Mouse (Mus musculus): ENCODE data around the gene Lypla2. TPM values are rescaled to one million over a fixed set of nuclear protein-coding genes. Genes with fewer than 3 reads are reported as not detected.
"Not testable (repeated sequence)": the region's sequence is repeated elsewhere in the genome, so short reads cannot be mapped to it uniquely, and the experiment has no call there.

The Lypla2 gene
- total RNA-seq, 2 experiments from 2014 or later: 110 to 122 TPM

DNA sequence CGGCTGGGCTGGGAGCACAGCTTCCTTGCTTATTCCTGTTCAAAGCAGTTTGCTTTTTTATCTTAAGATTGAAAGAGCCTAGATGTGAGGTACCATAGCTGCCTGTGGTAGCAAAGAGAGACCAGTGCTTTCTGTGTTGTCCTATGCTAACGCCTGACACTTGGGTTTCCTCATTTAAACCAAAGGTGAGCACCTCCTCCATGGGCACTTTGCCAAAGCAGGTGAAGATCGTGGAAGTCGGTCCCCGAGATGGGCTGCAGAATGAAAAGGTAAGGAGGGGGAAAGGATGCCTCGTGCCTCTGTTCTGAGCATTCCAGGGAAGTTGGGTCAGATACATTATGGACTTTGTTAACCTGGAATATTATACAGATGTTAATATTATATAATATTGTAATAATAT is 22.1 kb downstream of the Lypla2 start:
- intact Hi-C loops (cut with DNase I): no loop called here
- no peak for DNase-seq

- intact Hi-C loops (cut with DNase I): no loop called here
- no peak for DNase-seq
Measured at GRCm38 (mm10) chr4:135949911-135950310, 22.5 kb downstream of the Lypla2 start.

DNA sequence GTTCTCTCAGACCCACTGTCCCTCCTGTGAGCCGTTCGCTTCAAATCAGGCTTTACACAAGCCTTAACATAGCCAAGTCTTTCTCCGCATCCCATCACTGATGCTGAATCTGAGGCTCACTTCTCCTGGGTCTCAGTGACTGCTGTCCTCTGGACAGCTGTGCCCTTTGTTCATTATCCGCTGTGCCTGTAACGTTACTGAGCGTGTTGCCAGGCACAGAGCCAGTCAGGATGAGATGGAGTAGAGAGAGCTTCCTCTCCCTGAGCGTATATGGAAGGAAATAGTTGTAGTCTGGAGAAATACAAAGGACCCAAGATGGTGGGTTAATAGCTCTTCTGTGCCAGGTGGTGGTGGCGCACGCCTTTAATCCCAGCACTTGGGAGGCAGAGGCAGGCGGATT is 23.0 kb downstream of the Lypla2 start:
- no peak for DNase-seq
- intact Hi-C loops (cut with DNase I): no loop called here

DNA sequence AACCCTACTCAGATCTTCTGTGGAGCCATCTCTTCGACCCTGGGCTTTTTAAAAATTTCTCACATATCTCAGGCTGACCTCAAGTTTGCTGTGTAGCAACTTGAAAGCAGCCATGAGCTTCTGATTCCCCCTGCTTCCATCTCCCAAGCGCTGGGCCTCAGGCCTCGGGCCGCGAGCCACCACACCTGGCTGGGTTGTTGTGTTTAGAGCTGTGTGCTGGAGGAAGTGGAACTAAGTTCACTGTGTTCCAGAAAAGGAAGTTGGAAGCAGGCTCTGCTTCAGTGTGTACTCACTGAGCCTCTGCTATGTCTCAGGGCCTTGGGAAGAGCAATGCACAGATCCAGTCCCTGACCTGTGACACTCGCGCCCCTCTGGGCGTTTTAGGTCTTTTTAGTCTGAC is 24.3 kb downstream of the Lypla2 start:
- DNase-seq: no peak
- intact Hi-C loops (cut with DNase I): no loop called here

- DNase-seq: no peak
- intact Hi-C loops (cut with DNase I): no loop called here
Measured at GRCm38 (mm10) chr4:135946659-135947301, 25.6 kb downstream of the Lypla2 start.

GRCm38 (mm10) chr4:135946278-135946658 is 26.2 kb downstream of the Lypla2 start, which contains the start of gene Hmgcl:
TSS of gene Hmgcl (plus strand) at chr4:135946448.
- DNase-seq: peak; percentile 95
- intact Hi-C loops (cut with DNase I): no loop called here

GRCm38 (mm10) chr4:135945706-135946105 is 26.7 kb downstream of the Lypla2 start:
- intact Hi-C loops (cut with DNase I): no loop called here
- no peak for DNase-seq

DNA sequence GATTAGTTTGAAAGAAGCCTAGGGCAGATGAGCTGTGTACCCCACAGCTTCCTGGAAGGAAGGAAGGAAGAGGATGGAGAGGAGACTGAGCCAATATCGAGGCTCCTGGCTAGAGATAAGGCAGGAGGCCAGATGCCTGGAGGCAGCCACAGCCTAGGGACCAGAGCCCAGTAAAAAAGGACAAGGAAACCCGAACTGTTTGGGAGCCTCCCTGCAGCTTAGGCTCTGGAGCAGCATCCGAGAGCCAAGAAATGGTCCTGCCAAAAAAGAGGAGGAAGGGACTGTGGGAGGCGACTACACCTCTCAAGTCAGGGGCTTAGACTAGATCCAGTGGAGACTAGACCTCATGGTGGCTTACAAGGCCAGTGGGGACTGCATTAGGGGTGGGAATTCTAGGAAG is 29.0 kb downstream of the Lypla2 start:
- DNase-seq: no peak
- intact Hi-C loops (cut with DNase I): no loop called here

DNA sequence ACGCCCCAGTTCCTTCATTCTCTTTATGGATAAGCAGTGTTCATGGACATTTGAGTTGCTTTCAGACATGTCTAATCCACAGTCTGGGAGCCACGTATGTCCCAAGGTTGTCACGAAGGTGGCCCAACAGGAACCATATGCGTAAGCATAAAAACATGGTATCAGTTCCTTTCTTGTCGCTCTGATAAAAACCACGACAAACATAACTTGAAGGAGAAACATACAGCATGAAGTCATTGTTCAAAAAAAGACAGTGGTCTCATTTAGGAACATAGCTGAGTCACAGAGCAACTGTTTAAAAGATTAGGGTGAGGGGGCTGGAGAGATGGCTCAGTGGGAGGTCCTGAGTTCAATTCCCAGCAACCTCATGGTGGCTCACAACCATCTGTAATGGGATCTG is 30.2 kb downstream of the Lypla2 start:
- intact Hi-C loops (cut with DNase I): no loop called here
- no peak for DNase-seq

DNA sequence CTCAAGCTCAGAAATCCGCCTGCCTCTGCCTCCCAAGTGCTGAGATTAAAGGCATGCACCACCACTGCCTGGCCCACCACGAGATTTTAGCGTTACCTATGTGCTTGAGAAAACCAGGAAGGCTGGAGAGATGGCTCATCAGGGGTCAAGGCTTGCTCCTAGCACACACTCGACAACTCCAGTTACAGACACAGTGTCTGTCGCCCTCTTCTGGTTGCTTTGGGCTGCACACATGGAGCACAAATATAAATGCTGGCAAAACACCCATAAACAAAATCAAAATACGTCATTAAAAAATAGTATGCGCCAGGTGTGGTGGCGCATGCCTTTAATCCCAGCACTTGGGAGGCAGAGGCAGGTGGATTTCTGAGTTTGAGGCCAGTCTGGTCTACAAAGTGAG is 31.4 kb downstream of the Lypla2 start:
- intact Hi-C loops (cut with DNase I); DNase-seq: not testable (repeated sequence)

DNA sequence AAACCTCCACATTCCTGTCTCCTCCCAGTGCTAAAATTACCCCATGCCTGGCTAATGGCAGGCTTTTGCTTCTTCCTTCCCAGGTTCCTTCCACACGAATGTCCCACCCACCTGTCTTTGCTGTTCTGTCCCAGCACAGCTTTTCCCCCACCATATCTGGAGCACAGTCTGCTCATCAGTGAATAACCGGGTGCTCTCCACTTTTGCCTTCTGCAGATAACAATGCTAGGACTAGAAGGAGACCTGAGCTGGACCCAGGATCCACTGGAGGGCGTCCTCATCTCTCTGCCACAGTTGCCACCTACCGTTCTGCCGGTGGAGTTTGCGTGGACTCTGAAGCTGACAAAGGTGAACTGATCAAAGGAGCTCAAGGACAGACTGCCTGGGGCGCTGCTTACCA is 33.6 kb downstream of the Lypla2 start:
- intact Hi-C loops (cut with DNase I): no loop called here
- no peak for DNase-seq

DNA sequence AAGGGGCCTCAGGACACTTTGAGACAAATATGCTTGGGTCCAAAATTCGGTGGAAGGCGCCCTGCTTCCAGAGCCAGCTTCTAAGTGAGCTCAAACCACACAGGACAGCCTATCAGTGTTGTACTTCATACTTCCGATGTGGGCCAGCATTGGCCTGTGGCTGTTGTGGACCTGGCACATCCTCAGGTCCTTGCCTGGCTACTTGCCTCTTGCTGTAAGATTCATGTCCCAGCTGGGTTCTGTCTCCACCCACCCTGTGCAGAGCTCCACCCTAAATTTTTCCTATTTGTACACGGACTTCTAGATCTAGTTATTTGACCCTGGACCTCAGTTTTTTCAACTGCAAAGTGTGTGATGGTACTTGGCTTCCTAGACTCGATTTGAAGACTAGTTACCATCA is 36.9 kb downstream of the Lypla2 start:
- no peak for DNase-seq
- intact Hi-C loops (cut with DNase I): no loop called here

- no peak for DNase-seq
- intact Hi-C loops (cut with DNase I): no loop called here
Measured at GRCm38 (mm10) chr4:135934708-135935500, 37.5 kb downstream of the Lypla2 start.

DNA sequence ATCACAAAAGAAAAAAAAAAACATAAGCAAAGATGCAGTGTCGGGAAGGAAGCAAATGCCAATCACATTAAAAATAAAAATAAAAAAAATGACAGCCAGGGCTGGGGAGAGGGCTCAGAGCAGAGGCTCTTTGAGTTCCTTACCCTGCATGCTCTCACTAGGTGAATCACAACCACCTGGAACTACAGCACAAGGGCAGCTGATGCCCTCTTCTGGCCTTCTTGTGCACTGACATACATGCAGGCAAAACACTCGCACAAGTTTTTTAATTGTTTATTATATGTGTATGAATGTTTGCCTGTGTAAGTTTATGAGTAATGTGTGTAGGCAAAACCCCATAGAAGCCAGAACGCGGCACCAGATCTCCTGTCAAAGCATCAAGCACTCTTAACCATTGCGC is 40.6 kb downstream of the Lypla2 start:
- intact Hi-C loops (cut with DNase I): no loop called here

GRCm38 (mm10) chr4:135930239-135930638 is 42.2 kb downstream of the Lypla2 start:
- intact Hi-C loops (cut with DNase I): no loop called here
- DNase-seq: no peak

More for the DNA sequence above, 40.6 kb downstream of the Lypla2 start:
- no peak for DNase-seq

GRCm38 (mm10) chr4:135929828-135930227 is 42.6 kb downstream of the Lypla2 start:
- no peak for DNase-seq
- intact Hi-C loops (cut with DNase I): no loop called here

DNA sequence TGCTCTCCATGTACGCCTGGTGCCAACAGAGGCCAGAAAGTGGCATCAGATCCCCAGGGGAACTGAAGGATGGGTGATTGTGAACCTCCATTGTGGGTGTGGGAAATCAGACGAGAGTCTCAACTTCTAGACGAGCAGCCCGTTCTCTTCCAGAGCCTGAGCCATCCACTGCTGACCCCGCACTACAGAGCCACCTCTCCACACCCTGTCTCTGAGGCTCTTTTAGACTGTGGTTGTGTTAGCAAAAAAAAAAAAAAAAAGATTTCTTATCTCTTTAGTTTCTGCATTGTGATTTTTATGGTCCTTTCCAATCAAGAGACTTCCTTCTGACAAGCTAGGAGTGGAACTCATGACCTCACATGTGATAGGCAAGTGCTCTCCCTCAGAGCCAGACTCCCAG is 43.0 kb downstream of the Lypla2 start:
- intact Hi-C loops (cut with DNase I): no loop called here
- no peak for DNase-seq

- DNase-seq: no peak
- intact Hi-C loops (cut with DNase I): no loop called here
Measured at GRCm38 (mm10) chr4:135928376-135928775, 44.0 kb downstream of the Lypla2 start.

DNA sequence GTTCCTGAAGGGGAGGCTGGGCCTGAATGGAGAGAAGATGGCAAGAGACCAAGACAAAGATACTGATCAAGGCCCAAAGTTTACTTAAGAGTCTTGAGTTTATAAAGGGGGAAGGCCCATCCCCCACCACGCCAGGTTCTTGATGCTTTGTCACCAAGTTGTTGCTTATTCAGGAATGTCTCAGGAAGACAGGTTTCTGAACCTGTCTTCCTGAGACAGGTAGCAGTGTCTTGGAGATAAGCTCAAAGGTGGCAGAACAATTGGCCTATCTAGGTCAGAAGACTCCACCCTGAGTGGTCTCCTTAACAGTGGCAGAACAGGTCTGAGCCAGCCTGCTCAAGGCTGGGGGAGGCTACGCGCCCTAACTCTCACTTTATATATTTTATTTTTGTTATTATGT is 45.6 kb downstream of the Lypla2 start:
- DNase-seq: no peak
- intact Hi-C loops (cut with DNase I): no loop called here

DNA sequence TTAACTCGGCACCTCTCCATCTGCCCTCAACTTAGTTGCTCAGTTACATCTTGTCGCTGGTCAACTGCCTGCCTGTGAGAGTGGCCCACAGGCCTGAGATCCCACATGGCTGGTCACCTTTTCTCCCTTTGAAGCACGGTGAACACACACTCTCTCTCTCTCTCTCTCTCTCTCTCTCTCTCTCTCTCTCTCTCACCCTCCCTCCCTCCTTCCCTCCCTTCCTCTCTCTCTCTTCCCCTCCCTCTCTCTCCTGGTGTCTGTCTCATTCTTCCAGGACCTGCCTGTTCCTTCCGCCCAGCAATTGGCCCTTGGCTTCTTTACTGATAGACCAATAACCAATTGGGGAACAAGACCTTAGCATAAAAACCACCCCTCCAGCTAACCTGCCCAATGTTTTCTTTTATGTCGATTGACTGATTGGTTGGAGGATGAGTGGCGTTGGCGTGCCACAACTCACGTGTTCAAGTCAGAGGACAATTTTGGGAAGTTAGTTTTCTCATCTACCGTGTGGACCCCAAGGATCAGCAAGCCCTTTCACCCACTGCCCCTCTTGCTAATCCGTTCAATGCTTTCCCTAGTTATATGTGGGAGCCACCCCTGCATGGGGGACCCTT is 46.1 kb downstream of the Lypla2 start:
- no peak for DNase-seq
- intact Hi-C loops (cut with DNase I): no loop called here

- intact Hi-C loops (cut with DNase I): no loop called here
- peak; percentile 28 for DNase-seq
Measured at GRCm38 (mm10) chr4:135925341-135925740, 47.1 kb downstream of the Lypla2 start.

- intact Hi-C loops (cut with DNase I): no loop called here
- no peak for DNase-seq
Measured at GRCm38 (mm10) chr4:135924418-135924817, 48.0 kb downstream of the Lypla2 start.

All from left cerebral cortex, postnatal 4 days (tissue).